Mouse (Mus musculus): ENCODE data around the gene Chil4.

DNA sequence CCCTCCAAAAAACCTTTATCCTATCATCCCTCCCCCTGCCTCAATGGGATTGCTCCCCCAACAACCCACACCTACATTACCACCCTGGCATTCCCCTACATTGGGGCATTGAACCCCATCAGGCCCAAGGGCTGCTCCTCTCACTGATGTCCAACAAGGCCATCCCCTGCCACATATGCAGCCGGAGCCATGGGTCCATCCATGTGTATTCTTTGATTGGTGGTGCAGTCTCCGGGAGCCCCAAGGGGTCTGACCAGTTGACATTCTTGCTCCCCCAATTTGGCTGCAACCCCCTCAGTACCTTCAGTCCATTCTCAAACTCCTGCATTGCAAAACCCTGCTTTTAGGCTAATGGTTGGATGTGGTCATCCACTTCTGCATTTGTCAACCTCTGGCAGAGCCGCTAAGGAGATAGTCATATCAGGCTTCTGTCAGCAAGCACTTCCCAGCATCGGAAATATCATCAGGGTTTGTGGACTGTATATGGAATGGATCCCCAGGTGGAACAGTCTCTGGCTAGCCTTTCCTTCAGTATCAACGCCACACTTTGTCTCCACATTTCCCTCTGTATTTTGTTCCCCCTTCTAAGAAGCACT lies 20.0 kb upstream of the Chil4 start:
- no peak for TF ChIP-seq CTCF (IDR thresholded peaks at IDR 0.05; ENCODE audit: borderline replicate concordance, insufficient read depth, low read depth, low read length)
- no peak for TF ChIP-seq POLR2A (IDR thresholded peaks at IDR 0.05; ENCODE audit: borderline replicate concordance, insufficient read depth, low read length)

All from cerebellum, adult 2 months (tissue).